Mouse (Mus musculus): ENCODE results near the gene Erich2.

- TF ChIP-seq CTCF (IDR thresholded peaks at IDR 0.05; ENCODE audit: borderline replicate concordance, insufficient read depth, low read depth, low read length) = no peak
- no peak for TF ChIP-seq POLR2A (IDR thresholded peaks at IDR 0.05; ENCODE audit: borderline replicate concordance, insufficient read depth, low read length)
Observed at GRCm38 (mm10) chr2:70563721-70564645, 55.4 kb downstream of the Erich2 start.
